Mouse (Mus musculus) gastrocnemius, adult 8-10 months (tissue): ENCODE measurements around the gene Fth1. TPM values are rescaled to one million over a fixed set of nuclear protein-coding genes. Genes with fewer than 3 reads are reported as not detected.

Experiments
- DNase-seq, 2 experiments: peaks; one replicate each; pipeline ENCODE4 v3.0.0; 2022; ENCODE audit warnings: low spot score in 2 of 2
- total RNA-seq, 4 experiments: library from RNA; stranded (reverse); gene quantifications; 2 replicates each; pipeline ENCODE4 v1.2.4; 2022

Gene Fth1
- total RNA-seq, 4 experiments from 2014 or later = 1,901 to 2,305 (median 2,120) TPM

DNA sequence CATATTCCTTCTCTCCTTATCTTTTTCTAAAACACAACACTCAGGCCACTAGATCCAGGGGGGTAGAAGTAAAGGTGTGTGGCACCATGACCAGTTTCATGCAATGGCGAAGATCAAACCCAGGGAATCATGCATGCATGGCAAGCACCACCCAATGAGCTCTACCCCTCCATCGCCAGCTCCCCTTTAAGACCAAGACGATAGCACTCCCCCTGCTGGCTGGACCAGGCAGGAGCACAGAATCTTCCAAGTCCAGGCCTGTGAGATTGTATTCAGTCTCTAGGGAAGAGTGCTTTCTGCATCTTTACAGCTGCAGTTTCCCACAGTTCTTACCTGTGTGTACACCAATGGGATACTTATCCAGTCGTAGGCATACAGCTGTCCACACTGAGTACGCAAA lies 10.9 kb downstream of the Fth1 start:
- DNase-seq = peak; percentile 61 to 71

DNA sequence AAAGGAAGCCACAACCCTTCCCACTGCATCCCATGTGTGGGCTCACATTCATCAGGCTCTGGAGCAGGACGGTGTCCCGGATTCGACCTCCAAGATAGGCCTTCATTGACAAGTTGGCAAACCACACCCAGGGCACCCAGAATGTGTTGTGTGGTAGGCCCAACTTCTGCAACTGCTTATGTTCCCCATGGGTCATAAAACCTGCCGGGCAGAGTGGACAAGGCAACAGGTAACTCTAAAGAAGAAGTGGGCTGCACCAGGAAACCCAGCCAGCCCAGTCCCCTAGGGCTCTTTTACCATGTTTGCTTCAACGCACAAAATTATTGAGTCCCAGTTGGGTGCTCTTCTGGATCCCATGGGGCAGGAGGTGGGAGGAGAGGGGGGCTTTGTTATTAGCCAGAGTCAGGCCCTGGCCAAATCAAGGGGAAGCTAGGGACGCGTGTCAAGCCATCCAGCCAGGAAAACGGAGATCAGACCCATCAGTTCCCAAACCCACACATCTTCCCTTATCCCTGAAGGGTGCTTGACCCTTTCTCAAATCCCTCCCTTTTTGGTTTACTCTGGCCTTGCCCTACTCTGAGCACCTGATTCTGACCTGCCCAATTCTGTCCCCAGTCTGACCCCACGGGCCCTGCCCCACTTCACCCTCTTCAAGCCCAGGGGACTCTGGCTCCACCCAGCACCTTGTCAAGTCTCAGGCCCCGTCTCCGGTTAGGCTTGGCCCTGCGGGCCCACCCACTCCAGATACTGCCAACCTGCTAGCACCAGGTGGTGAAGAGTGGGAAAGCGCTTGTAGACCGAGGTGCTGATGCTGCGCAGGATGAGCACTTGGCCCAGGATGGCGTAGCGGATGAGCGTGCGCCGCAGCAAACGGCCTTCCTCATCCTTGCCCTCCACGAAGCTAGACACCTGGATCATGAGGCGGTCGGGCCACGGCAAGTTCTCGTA lies 11.9 kb downstream of the Fth1 start:
- no peak for DNase-seq

DNA sequence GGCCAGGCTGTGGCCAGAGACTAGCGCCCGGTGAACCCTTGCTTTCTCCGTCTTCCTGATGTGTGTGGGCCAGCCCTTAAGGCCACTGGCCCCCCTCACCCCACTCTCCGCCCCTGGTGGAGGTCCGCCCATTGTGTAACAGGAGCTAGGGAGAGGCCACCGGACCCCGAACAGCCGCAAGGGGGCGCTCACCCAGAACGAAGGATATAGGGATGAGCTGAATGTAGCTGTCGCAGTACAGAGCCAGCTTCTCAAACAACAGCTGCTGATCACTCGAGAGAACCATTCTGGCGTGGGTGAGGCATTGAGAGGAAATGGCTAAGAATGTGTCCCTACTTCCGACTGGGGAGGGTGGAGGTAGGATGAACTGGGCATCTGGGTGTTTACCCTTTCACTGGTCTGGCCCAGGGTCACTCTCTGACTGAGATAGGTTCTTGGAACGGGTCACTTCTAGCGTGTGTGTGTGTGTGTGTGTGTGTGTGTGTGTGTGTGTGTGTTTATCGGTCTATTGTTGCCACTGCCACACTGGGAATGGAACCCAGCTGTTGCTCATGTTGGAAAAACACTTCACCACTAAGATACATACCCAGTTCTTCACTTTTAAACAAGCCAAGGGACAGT lies 12.7 kb downstream of the Fth1 start:
- peak; percentile 85 to 88 for DNase-seq

- no peak for DNase-seq
These were observed 17.0 kb downstream of the Fth1 start for GRCm38 (mm10) chr19:9997204-9998062.

DNA sequence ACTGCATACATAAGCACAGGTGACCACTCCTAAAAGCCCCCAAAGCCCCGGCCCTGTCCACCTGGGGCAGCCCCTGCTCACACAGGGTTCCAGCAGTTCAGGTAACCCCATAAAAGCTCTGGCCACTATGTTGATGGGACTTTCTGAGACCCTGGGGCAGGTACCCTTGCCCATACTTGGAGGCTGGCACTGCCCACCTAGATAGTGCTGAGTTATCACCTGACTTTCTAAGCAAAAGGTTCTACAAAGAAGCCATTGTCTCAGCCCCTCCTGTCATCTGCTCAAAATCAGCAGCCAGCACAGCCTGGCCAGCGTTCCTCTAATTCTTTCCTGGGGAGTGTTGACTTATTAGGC lies 17.6 kb downstream of the Fth1 start:
- no peak for DNase-seq

GRCm38 (mm10) chr19:9998736-9999486 lies 18.5 kb downstream of the Fth1 start:
- no peak for DNase-seq

- no peak for DNase-seq
These were observed 19.9 kb downstream of the Fth1 start for GRCm38 (mm10) chr19:10000330-10000729.

GRCm38 (mm10) chr19:10001206-10001969 lies 21.0 kb downstream of the Fth1 start, which contains the start of the genes Best1 and Rab3il1:
TSS of gene Best1 (minus strand) at chr19:10001633.
TSS of gene Rab3il1 (plus strand) at chr19:10001669.
- no peak for DNase-seq

- no peak for DNase-seq
These were observed 23.3 kb downstream of the Fth1 start for GRCm38 (mm10) chr19:10003696-10004095.

DNA sequence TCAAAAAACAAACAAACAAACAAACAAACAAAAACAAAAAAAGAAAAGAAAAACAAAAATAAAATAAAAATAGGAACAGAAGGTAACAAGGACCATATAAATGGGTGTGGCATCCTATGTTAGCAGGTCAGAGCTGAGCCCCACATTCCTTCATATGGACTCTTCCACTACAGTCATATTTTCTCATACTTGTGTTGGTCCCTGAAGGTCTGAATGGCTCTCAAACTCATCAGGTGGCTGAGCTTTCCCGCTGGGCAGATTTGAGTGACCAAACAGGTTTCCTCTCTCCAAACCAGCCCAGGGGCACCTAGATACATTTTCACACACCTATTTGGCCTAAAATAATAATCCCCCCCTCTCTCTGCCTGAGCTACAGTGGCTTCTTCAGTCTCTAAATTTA lies 31.0 kb downstream of the Fth1 start:
- no peak for DNase-seq

- peak; percentile 72 to 77 for DNase-seq
These were observed 32.5 kb downstream of the Fth1 start for GRCm38 (mm10) chr19:10012827-10013278.

- DNase-seq = peak in 1 of 2 experiments; percentile 62
These were observed 33.0 kb downstream of the Fth1 start for GRCm38 (mm10) chr19:10013348-10013747.

- DNase-seq = peak in 1 of 2 experiments; percentile 68
These were observed 33.5 kb downstream of the Fth1 start for GRCm38 (mm10) chr19:10013913-10014312.

- DNase-seq = no peak
These were observed 34.4 kb downstream of the Fth1 start for GRCm38 (mm10) chr19:10014824-10015223.

DNA sequence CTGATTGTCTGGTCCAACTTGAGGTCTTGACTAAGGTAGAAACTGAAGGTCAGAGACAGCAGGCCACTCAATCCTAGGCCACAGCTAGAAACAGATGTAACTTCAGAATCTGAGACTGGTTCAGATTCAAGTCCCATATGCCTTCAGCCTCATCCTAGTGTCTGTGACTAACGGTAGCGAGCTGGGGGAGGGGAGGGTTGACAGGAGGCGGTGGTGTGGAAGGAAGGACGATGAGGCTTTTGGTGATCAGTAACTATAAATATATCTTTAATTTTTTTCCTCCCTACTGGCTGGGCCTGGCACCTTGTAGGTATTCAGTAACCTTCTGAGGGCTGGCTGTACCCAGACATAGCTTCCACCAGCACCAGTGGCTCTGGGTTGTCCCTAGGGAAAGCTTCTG lies 35.0 kb downstream of the Fth1 start:
- no peak for DNase-seq

DNA sequence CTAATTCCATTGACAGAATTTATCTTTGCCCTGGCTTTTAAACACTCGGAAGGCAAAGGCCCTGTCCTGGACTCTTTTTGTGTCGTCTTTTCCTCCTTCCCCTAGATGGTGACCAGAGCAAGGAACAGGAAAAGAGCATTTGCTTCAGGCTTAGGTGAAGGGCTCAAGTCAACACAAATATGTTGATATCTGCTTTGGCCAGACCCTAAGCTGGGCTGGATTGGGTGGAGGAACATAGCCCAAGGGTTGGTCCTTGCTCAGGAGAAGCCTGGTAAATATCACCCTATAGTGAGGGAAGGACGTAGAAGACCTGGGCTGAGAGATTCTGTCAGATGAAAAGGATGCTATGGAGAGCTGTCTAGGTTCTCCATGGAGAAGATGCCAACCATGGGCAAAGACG lies 35.8 kb downstream of the Fth1 start:
- no peak for DNase-seq

GRCm38 (mm10) chr19:10017637-10018526 lies 37.5 kb downstream of the Fth1 start:
- peak; percentile 89 to 90 for DNase-seq

DNA sequence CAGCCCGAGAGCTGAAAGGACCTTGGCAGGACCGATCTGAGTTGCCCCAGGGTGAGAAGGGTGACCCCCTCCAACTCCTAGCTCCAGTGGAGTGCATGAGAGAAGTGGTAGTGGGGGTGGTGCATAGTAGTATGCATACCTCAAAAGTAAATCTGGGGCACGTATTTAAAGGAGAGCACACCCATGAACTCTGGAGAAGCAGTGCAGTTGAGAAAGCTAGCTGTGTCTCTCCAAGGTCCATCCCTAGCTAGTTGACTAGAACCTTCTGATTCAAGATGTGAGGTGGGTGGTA lies 38.1 kb downstream of the Fth1 start:
- DNase-seq = no peak

- DNase-seq = no peak
These were observed 38.9 kb downstream of the Fth1 start for GRCm38 (mm10) chr19:10019214-10019760.
